Mouse (Mus musculus) adrenal gland, postnatal 25 days (tissue): ENCODE data around the gene Arl13b. TPM values are rescaled to one million over a fixed set of nuclear protein-coding genes. Genes with fewer than 3 reads are reported as not detected.

Experiments used
- DNase-seq: peaks from one replicate; pipeline ENCODE4 v3.0.0; 2021; ENCODE audit warnings: mixed read lengths
- microRNA-seq, 2 experiments: library from miRNA; unstranded; fragments of <30 nt; microRNA quantifications; one replicate each; pipeline ENCODE4 v1.2.0; 2021
- total RNA-seq: library from RNA; stranded (reverse); gene quantifications from 2 replicates; pipeline ENCODE4 v1.2.3, GENCODE M21; 2021

The Arl13b gene
- total RNA-seq, 1 experiment from 2014 or later: 16.1 TPM

DNA sequence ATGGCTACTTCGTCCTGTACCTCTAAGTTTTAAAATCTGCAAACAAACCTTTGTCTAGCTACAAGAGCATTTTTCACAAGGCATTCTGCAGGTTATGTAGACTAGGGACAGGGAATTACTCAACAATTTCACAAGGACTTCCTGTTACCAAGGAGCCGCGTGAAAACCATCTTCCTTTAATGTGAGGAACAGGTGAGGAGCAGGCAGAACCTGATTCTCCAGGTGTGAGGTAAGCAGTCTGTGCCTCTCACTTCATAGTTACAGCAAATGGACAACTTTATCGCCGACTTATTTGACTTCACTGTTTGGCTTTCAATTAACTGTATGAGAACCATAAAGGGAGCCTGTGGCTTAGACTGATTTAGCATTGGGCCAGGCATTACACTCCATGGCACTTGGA lies 32.3 kb downstream of the Arl13b start, which contains the start of gene Stx19:
Gene Stx19, plus strand, starts transcription at position 186 of the 400 bp plus-strand sequence.
- no peak for DNase-seq

DNA sequence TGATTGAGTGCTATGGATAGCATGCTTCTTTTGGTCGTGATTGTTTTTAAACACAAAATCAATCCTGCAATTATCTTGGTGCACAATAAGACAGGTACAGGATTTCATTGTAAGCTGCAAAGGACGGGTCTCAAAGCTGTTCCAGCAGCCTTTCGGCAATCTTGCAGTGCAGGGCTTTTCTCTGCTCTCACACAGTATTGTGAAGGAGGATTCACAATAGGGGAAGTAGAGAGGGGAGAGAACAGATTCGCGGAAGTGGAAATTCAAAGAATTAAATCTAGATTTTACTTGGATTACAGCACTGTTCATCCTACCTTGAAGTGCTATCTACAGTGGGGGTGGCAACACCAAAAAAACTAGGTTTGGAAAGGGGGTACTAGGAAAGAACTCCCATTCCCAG lies 33.0 kb downstream of the Arl13b start:
- DNase-seq: no peak

DNA sequence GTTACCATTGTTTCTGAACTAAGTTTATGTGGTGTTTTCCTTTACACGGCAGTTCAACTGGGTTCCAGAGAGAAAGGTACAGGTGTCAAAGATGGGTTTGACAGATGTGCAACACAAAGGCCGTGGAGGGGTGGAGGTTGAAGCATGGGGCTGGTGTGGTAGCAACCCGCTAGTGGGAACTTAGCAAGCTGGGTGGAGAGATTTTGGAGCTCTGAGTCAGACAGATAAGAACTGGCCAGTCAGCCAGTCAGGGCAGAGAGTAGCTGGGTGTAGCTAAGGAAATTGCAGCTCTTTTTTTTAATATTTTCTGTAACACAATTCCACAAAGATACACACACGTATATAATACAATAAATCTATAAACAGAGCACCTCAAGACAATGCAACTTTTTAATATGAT lies 36.0 kb downstream of the Arl13b start:
- DNase-seq: no peak

DNA sequence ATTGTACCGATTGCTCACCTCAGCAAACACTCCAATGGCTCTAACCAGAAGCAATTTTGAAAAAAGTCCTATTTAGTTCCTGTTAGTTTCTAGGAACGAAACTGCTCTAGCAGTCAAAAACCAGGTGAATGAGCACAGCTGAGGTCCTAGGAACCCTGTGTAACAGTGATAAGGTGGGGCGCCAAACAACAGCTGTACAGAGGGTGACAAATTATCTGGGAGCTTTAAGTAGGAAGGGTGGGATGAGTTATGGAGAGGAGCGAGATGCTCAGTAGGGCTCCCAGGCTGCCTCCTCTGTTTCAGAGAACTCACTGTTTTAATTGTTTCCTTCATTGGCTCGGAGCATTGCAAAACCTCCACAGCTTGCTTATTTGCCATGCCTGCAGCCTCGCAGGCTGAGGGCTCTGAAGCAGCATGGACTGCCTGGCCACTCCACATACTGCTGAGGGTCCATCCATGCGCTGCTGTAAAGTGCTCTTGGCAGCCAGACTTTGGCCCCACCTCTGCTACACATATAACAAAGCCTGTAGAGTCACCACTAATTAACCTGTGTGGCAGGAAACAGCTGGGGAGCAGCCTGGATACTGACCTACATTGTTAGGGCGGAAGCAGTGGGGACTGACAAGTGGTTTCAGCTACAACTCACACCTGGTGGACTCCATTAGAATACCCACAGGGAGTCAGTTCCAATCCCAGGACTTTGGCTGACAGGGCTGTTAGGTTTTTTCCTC lies 39.4 kb downstream of the Arl13b start:
- no peak for DNase-seq

DNA sequence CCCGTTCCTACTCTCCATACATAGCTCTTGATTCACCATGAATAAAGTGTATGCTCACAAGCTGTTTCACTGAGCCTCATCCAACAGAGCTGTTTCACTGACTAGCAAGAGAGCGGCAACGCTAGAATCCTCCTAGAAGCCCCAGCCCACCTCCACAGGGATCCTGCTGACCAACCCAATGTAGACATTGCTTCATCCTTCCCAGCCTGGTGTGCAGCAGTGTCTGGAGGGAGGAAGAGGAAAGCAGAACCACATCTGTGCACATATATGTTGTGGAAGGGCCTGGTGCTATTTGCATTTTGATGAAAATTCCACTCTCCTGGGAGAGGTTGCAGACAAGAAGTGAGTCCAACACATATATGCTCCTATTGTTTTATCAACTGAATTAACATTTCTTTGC lies 42.2 kb downstream of the Arl13b start:
- no peak for DNase-seq

DNA sequence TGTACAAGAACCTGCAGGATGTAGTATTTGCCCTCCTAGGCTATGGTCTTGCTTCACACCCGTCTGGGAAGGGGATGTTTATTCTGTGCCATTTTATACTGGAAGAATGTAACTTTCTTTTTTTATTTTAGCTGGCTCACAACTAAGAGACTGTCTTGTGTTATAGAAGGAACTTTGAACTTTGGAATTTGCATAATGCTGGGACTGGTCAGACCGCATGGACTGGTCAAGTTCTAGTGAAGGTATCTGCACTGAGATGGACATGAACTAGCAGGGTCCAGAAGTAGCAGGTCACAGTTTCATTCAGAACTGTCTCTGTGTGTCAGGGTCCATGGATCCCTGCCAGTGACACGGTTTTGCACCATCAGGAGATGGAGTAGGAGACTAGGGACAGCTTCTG lies 47.0 kb downstream of the Arl13b start:
- DNase-seq: no peak

DNA sequence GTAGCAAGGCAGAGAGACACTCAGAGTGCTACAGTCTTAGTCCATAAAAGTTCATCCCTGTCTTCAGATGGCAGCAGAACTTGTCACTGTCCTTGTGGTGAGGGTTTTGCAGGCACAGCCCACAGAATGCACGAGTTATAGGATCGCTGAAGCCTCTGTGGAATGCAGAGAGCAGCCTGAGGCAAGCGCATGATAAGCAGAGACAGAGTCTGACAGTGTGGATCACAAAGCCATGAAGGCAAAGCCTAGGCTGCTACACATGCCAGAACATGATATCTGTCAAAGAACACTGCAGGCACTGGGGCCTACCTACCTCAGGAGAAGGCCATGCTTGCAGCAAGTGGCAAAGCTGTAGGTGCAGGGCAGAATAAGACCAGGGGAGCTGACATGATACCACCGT lies 47.4 kb downstream of the Arl13b start:
- no peak for DNase-seq

DNA sequence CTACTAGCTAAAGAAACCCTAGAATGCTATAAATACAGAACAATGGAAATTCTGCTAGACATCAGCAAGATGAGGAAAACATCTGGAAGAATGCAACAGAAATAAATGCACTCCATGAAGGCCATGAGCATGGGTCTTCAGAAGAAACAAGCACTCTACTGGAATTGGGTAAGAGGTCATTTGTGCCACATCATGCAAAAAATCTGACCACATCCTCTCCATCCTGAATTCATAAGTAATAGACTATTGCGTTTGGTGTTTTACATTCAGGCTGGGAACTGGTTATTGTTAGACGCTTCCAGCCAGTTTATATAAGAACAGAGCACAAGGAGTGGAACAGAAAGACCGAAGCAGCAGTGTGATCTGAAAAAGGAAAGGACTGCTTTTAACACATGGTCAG lies 48.0 kb downstream of the Arl13b start:
- no peak for DNase-seq

DNA sequence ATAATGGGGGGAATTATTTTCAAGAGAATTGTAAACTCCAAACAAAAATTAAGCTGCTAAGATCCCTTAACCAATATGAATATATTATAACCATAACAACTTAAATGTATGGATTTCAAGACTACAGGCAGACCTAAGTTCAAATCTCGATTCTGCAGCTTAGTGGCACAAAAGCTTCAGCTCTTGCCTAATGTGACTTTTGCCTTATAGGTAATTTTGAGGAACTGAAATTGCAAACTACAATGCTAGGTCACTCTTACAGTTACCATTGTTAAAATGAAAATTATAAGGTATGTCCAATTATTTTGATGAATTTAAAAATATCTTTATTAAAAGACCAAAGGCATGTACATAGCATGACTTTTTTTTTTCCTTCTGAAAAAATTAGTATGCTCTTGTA lies 50.2 kb downstream of the Arl13b start:
- DNase-seq: no peak

DNA sequence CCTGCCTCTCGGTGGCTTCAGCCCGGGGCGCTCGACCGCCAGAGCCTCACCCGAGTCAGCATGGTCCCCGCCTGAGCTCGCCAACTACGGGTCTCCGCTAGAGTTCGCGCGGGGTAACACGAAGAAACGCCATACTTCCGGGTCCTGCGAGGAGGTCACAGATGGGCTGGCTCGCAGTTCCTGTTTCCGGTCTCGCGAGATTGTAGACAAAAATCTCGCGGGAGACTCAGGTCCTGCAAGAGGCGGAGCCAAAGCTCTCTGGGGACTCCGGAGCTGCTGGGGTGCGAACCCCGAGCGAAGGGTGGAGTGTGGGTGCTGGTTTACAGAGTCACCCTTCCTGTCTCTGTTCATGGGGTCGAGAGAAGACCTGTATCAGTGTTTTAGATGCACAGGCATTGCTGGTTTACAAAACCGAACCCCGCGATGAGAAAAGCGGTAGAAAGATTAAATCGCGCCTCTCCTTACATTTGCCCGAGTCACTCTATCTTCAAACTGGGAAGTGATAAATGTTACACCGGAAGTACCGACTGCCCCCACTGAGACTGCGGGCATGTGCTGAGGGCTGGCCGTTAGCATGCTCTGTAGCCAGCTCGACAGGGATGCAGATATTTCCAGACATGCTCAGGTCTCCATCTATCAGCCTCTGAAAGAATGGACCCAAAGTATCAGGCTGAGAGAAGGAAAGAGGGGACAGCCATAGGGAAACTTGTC lies 60.1 kb downstream of the Arl13b start, which contains the start of gene Nsun3:
Gene Nsun3, minus strand, starts transcription at position 198 of the 711 bp plus-strand sequence.
- peak; percentile 86 for DNase-seq

DNA sequence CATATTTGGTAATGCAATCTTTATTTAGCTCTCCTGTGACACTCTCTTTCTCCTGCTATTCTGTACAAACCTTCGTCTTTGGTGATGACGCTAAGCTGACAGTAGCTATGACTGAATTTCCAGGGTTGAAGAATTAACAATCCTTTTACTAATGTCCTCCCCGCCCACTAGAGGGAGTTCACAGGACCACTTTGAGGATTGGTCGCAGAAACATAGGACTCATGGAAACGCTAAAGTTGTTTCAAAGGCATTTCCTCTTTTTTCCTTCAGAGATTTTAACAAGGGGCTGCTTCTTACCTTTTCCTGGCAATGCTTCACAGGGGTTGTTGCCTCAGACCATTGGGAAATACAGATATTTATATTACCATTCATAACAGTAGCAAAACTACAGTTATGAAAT lies 64.6 kb downstream of the Arl13b start:
- no peak for DNase-seq

DNA sequence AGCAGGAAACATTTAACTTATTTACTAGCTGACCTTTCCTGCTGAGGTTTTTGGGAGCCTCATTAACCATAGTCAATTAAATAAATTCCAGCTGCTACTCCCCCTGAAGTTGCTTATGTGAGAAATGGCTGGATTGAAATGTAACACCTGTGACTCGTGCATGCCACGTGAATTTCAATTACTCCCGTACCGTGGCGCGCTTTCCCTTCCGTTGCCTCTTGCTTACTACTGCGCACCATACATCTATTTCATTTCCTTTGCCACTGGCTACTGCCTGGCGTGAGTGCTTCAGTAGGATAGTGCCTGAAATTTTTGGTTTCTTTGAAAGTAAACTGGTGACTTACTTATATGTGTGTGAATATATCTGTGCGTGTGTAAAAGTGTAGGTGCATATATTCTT lies 68.6 kb downstream of the Arl13b start:
- DNase-seq: no peak

DNA sequence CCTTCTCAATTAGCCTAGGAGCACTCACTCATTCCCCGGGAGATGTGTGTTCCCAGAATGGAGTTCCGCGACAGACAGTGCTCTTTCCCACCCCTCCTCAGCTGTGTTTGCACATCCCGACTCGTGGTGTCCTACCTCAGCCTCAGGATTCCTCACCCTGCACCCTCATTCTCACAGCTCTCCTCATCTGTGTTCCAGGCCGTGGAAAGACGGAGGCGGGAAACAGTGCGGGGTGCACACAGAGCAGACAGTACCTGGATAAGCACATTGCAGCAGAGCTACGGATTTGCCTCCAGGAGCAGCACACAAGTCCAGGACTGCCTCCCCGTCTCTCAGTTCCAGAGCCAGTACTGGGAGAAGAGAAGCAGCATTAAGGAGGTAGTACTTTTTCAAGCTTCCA lies 70.8 kb downstream of the Arl13b start:
- DNase-seq: no peak

DNA sequence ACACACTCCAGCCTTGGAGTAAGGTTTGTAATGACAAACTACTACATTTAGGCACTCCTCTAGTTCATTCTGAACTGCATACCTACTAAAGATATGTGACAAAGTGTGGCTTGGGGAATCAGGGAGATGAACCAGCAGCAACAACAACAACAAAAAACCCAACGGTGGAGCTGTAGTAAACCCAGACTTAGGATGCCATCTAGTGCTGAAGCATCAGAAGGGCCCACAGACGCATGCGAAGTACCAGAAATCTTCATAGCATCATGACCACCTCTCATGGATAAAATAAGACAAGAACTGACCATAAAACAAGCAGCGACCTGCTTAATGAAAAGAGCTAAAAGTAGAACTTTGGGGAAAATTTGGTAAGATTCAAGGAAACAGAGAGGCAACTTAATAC lies 73.4 kb downstream of the Arl13b start:
- DNase-seq: no peak

DNA sequence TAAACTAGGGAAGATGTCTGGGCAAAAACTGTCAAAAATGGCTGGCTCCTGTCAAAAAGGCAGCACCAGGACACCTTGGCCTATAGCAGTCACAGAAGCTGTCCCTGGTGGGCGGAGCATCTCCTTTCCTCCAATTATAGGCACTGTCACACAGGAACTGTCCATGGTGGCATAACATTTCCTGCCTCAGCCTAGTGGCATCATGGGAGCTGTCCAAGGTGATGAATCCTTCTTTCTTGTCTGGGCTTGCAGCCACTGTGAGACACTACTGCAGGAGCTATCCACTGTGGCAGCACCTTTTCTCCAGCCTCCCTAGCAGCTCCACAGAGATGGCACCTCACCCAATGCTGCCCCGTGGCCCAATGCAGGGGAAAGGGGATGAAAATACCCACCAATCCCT lies 88.5 kb downstream of the Arl13b start:
- DNase-seq: no peak

DNA sequence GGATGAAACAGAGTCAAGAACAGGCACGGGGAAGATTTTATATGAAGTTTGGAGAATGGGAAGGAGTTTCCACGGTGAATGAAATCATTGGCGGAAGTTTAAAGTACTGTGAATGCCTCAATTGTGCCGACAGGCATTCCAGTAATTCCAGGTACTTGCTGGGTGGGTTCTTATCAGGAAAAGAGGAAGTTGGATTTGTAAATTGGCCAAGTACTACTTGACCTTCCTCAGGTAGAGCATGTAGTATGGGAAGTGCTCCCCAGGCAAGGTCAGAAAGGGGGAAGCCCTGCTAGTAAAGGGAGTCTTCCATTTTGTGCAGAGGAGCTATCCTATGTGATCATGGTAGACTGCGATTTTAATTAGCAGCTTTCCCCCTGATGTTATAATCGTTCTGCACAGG lies 91.5 kb downstream of the Arl13b start:
- no peak for DNase-seq

DNA sequence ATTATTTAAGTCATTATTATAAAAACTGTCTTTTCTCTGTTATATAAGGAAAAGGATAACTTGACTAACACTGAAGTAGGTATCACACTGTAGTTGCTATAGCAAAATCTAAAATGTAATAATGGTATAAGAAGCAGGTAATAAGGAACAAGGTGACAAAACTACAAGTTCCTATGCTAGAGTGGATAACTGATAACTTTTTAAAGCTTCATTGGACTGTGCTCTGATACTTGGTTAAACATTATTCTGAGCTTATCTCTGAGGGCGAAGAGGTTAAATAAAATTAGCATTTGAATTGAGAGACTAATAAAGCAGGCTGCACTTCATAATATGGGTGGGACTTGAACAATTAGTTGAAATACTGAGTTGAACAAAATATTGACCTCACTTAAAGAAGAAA lies 93.2 kb downstream of the Arl13b start:
- DNase-seq: no peak

DNA sequence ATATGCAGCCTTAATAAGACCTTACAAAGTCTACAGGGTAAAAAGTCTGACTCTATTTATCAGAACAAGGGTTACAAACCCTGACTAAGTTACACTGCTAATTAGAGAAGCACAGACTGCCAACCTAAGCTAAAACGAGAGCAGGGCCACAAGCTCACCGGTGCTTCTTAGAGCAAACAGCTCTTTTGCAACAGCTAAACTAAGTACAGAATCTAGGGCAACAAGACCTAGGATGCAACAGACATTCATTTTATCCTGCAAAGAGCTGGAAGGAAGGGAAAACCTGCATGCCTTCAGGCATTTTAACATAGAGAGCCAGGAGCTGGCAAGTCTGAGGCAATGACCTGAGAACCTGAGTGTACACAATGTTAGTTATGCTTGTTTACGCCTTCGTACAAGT lies 93.8 kb downstream of the Arl13b start:
- no peak for DNase-seq

DNA sequence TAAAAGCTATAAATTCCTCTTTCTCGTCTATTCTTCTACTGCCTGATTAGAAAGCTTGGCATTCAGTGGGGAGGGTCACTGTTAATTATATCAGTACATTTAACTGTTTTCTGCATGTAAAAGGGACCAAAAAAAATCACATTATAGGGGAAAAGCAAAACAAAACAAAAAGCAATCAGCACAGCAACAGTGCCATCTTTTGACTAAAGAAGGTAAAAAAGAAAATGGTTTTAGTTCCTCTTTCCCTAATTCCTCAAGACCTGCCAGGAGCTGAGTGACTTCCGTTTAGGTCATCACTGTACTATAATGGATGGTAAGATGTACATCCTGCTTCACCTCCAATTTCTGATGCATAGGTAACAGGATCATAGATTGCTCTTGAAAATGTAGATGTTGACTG lies 101.0 kb downstream of the Arl13b start:
- DNase-seq: no peak

Small RNA genes within 50 kb of the gene (microRNA-seq; reads per million reads assigned to microRNA genes)
- 0 reads per million in 2 experiments for gene Gm25986

Other genes starting within 250 kb of the Arl13b start
- gene Nsun3, start 60.2 kb downstream of the Arl13b start, total RNA-seq: 19.9 and 23.9 TPM in 2 replicates
- gene Stx19, start 32.4 kb downstream of the Arl13b start, total RNA-seq: not detected in 2 replicates
- gene Pros1, start 7.3 kb upstream of the Arl13b start, total RNA-seq: 48.8 and 57.5 TPM in 2 replicates